Mouse (Mus musculus) heart, adult 8-10 months (tissue): ENCODE results near the gene Adam15. TPM values are rescaled to one million over a fixed set of nuclear protein-coding genes. Genes with fewer than 3 reads are reported as not detected.

Experiments used
- DNase-seq: peaks from one replicate; pipeline ENCODE4 v3.0.0; 2022; ENCODE audit warnings: low spot score
- total RNA-seq, 4 experiments: library from RNA; stranded (reverse); gene quantifications; 2 replicates each; pipeline ENCODE4 v1.2.4; 2022

Gene Adam15
- total RNA-seq, 4 experiments from 2014 or later, result 43.3 to 52.5 (median 48.6) TPM

GRCm38 (mm10) chr3:89300514-89300913 lies 49.3 kb downstream of the Adam15 start:
- no peak for DNase-seq

- no peak for DNase-seq
Measured at GRCm38 (mm10) chr3:89300071-89300470, 49.7 kb downstream of the Adam15 start.

- DNase-seq, result no peak
Measured at GRCm38 (mm10) chr3:89299499-89299898, 50.3 kb downstream of the Adam15 start.

- DNase-seq, result no peak
Measured at GRCm38 (mm10) chr3:89298908-89299307, 50.9 kb downstream of the Adam15 start.

- no peak for DNase-seq
Measured at GRCm38 (mm10) chr3:89296761-89297396, 52.9 kb downstream of the Adam15 start.

GRCm38 (mm10) chr3:89295685-89296230 lies 54.0 kb downstream of the Adam15 start:
- no peak for DNase-seq

- DNase-seq, result no peak
Measured at GRCm38 (mm10) chr3:89294195-89294594, 55.6 kb downstream of the Adam15 start.

- no peak for DNase-seq
Measured at GRCm38 (mm10) chr3:89293247-89293918, 56.4 kb downstream of the Adam15 start.

GRCm38 (mm10) chr3:89292303-89292702 lies 57.5 kb downstream of the Adam15 start:
- no peak for DNase-seq

- DNase-seq, result no peak
Measured at GRCm38 (mm10) chr3:89291874-89292273, 57.9 kb downstream of the Adam15 start.

Other genes with a start within 250 kb of the Adam15 start
- gene Gm43738, start 248.9 kb downstream of the Adam15 start, total RNA-seq, result not detected
- gene Fdps, start 248.0 kb downstream of the Adam15 start, total RNA-seq, result 10 to 100 TPM; 20.8 to 23.2 (median 22.3) TPM
- gene Pklr, start 213.9 kb downstream of the Adam15 start, total RNA-seq, result not detected
- under 1 TPM in 3 of 4 experiments, not detected in 1; 0.12 to 0.75 (median 0.72) TPM for gene Hcn3, start 189.8 kb downstream of the Adam15 start, total RNA-seq
- gene Clk2, start 185.2 kb downstream of the Adam15 start, total RNA-seq, result 10 to 100 TPM; 14.6 to 19.3 (median 17.2) TPM
- gene Scamp3, start 172.5 kb downstream of the Adam15 start, total RNA-seq, result 10 to 100 TPM; 49.4 to 57.8 (median 53.3) TPM
- 1 to 10 TPM; 2.6 to 4.8 (median 4.3) TPM for gene Fam189b, start 166.9 kb downstream of the Adam15 start, total RNA-seq
- gene Gba, start 147.1 kb downstream of the Adam15 start, total RNA-seq, result 10 to 100 TPM; 17.0 to 19.8 (median 17.9) TPM
- gene Thbs3, start 134.8 kb downstream of the Adam15 start, total RNA-seq, result 1 to 10 TPM; 3.2 to 9.8 (median 4.0) TPM
- gene Mtx1, start 122.9 kb downstream of the Adam15 start, total RNA-seq, result 10 to 100 TPM; 56.4 to 63.5 (median 59.5) TPM
- gene Muc1, start 120.9 kb downstream of the Adam15 start, total RNA-seq, result under 1 TPM in 3 of 4 experiments, not detected in 1; 0.13 to 0.63 (median 0.49) TPM
- 100 to 1,000 TPM in 1 of 4 experiments, 10 to 100 TPM in 3; 87.0 to 108 (median 89.4) TPM for gene Krtcap2, start 104.0 kb downstream of the Adam15 start, total RNA-seq
- gene Trim46, start 103.7 kb downstream of the Adam15 start, total RNA-seq, result under 1 TPM; 0.34 to 0.87 (median 0.83) TPM
- gene Dpm3, start 90.6 kb downstream of the Adam15 start, total RNA-seq, result 10 to 100 TPM; 49.1 to 65.7 (median 53.6) TPM
- 10 to 100 TPM; 16.6 to 27.0 (median 21.0) TPM for gene Slc50a1, start 79.4 kb downstream of the Adam15 start, total RNA-seq
- gene Efna1, start 68.9 kb downstream of the Adam15 start, total RNA-seq, result 10 to 100 TPM; 28.2 to 36.1 (median 32.6) TPM
- under 1 TPM in 1 of 4 experiments, not detected in 3; 0.11 TPM for gene Efna3, start 27.0 kb downstream of the Adam15 start, total RNA-seq
- gene Efna4, start 12.0 kb downstream of the Adam15 start, total RNA-seq, result under 1 TPM in 3 of 4 experiments, not detected in 1; 0.19 to 0.34 (median 0.27) TPM
- gene Dcst2, start 12.0 kb upstream of the Adam15 start, total RNA-seq, result not detected
- gene Dcst1, start 15.3 kb upstream of the Adam15 start, total RNA-seq, result not detected
- gene Zbtb7b, start 44.8 kb upstream of the Adam15 start, total RNA-seq, result 10 to 100 TPM; 19.6 to 23.2 (median 22.9) TPM
- 1 to 10 TPM in 2 of 4 experiments, under 1 TPM in 1, not detected in 1; 0.75 to 1.5 (median 1.2) TPM for gene Lenep, start 52.8 kb upstream of the Adam15 start, total RNA-seq
- 10 to 100 TPM; 55.5 to 71.8 (median 67.9) TPM for gene Flad1, start 61.9 kb upstream of the Adam15 start, total RNA-seq
- gene Cks1b, start 68.4 kb upstream of the Adam15 start, total RNA-seq, result 1 to 10 TPM; 3.8 to 5.4 (median 4.2) TPM
- 10 to 100 TPM; 33.3 to 37.7 (median 36.5) TPM for gene Shc1, start 68.4 kb upstream of the Adam15 start, total RNA-seq
- gene Pygo2, start 80.2 kb upstream of the Adam15 start, total RNA-seq, result 10 to 100 TPM; 13.3 to 17.9 (median 14.9) TPM
- gene Pbxip1, start 86.7 kb upstream of the Adam15 start, total RNA-seq, result 10 to 100 TPM; 67.8 to 74.7 (median 71.2) TPM
- gene Pmvk, start 104.5 kb upstream of the Adam15 start, total RNA-seq, result 1 to 10 TPM; 5.5 to 8.6 (median 7.5) TPM
- 1 to 10 TPM; 2.1 to 3.4 (median 2.4) TPM for gene Kcnn3, start 170.2 kb upstream of the Adam15 start, total RNA-seq